Mouse (Mus musculus): ENCODE results near the gene Klhl32. TPM values are rescaled to one million over a fixed set of nuclear protein-coding genes. Genes with fewer than 3 reads are reported as not detected.
"Not testable (repeated sequence)": the region's sequence is repeated elsewhere in the genome, so short reads cannot be mapped to it uniquely, and the experiment has no call there.

The Klhl32 gene
- polyA plus RNA-seq, 1 experiment = 0.96 TPM

DNA sequence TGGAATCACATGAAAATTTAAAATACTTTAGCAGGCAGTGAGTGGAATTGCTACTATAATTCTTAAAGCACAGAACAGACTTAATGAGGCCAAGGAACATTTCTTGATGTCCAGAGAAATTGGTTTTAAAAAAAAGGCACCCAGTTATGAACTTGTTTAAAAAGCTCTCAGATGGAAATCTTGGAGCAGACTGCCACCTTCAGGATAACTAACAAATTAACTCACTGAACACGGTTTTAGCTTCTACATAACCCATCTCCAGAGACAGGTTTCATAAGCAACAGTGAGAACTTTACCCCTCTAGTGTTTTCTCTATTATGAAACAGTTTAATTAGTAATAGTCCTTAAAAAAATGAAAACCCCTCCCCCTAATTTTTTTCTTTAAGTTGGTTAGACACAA, 45.9 kb upstream of the Klhl32 start:
- Histone ChIP-seq H3K4me3 (ENCODE audit: low read depth, low read length) (no peak overlapping the region), H3K9me3 (replicated peaks; ENCODE audit: control insufficient read depth, insufficient read depth, low read length, poor library complexity, severe bottlenecking) (peaks cover 7% of the 10 kb centered on the region; the same call in 1 of the 2 replicates), H3K36me3 (ENCODE audit: control insufficient read depth, insufficient read depth, low read length, poor library complexity, severe bottlenecking) (peaks cover 6% of the 10 kb centered on the region), H3K27me3 (ENCODE audit: control insufficient read depth, insufficient read depth, low read length, poor library complexity, severe bottlenecking) (no peaks in the 10 kb centered on the region), H3K9ac (ENCODE audit: low read depth, poor library complexity, severe bottlenecking) (no peak overlapping the region), H3K27ac (ENCODE audit: insufficient read depth, low read length) (no peak overlapping the region), H3K4me1 (ENCODE audit: control insufficient read depth, insufficient read depth, low read length) (no peaks in the 10 kb centered on the region)
- no peak for TF ChIP-seq EP300 (IDR thresholded peaks at IDR 0.05; ENCODE audit: insufficient read depth, low read depth, low read length)
- no peak for TF ChIP-seq POLR2A (IDR thresholded peaks at IDR 0.05; ENCODE audit: insufficient read depth, low read length)
- TF ChIP-seq CTCF (IDR thresholded peaks at IDR 0.05; ENCODE audit: low read depth, low read length) = no peak

DNA sequence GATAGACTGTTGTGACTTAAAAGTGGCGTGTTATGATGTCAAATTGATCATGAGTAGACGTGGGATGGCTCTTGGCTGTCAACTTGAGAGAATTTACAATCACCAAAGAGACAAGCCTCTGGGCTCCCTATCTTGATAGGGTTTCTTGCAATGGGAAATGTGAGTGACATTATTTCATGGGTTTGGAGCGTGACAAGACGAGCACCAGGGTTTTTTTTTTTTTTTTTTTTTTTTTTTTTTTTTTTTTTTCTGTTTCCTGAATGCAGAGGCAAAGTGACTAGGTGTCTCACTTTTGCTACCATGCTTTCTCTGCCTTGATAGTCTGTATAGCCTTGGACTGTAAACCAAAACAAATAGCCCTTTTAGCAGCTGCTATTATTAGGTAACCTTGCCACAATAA, 43.7 kb upstream of the Klhl32 start:
- Histone ChIP-seq H3K9ac (ENCODE audit: low read depth, poor library complexity, severe bottlenecking) (no peak overlapping the region), H3K27me3 (ENCODE audit: control insufficient read depth, insufficient read depth, low read length, poor library complexity, severe bottlenecking) (no peaks in the 10 kb centered on the region), H3K4me3 (ENCODE audit: low read depth, low read length) (no peak overlapping the region), H3K36me3 (ENCODE audit: control insufficient read depth, insufficient read depth, low read length, poor library complexity, severe bottlenecking) (no peaks in the 10 kb centered on the region), H3K9me3 (replicated peaks; ENCODE audit: control insufficient read depth, insufficient read depth, low read length, poor library complexity, severe bottlenecking) (peaks cover 10% of the 10 kb centered on the region), H3K27ac (ENCODE audit: insufficient read depth, low read length) (no peak overlapping the region), H3K4me1 (ENCODE audit: control insufficient read depth, insufficient read depth, low read length) (no peaks in the 10 kb centered on the region)
- no peak for TF ChIP-seq CTCF (IDR thresholded peaks at IDR 0.05; ENCODE audit: low read depth, low read length)
- TF ChIP-seq EP300 (IDR thresholded peaks at IDR 0.05; ENCODE audit: insufficient read depth, low read depth, low read length) = no peak
- TF ChIP-seq POLR2A (IDR thresholded peaks at IDR 0.05; ENCODE audit: insufficient read depth, low read length) = no peak

DNA sequence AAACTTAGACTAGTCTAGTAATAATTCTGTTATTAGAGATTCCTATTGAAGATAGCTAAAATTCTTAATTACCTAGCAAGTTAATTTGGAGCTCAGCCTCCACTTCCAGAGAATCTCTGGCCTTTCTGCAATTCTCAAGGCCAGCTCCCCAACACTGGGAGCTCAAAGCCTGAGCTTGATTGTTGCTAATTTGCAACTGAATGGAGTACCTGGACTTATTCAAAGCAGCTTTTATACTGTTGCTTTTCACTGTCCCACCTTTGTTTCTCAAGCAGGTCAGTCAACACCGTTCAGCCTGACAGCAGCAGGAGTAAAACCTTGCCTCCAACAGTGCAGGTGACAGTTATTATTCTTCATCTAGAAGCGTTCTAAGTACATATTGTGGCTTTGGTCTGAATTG, 41.4 kb upstream of the Klhl32 start:
- H3K27me3 ChIP-seq (ENCODE audit: control insufficient read depth, insufficient read depth, low read length, poor library complexity, severe bottlenecking); H3K36me3 ChIP-seq (ENCODE audit: control insufficient read depth, insufficient read depth, low read length, poor library complexity, severe bottlenecking); H3K4me3 ChIP-seq (ENCODE audit: low read depth, low read length); H3K4me1 ChIP-seq (ENCODE audit: control insufficient read depth, insufficient read depth, low read length); H3K9ac ChIP-seq (ENCODE audit: low read depth, poor library complexity, severe bottlenecking); H3K27ac ChIP-seq (ENCODE audit: insufficient read depth, low read length): not testable (repeated sequence)
- peaks cover 22% of the 10 kb centered on the region for H3K9me3 ChIP-seq (replicated peaks; ENCODE audit: control insufficient read depth, insufficient read depth, low read length, poor library complexity, severe bottlenecking)

DNA sequence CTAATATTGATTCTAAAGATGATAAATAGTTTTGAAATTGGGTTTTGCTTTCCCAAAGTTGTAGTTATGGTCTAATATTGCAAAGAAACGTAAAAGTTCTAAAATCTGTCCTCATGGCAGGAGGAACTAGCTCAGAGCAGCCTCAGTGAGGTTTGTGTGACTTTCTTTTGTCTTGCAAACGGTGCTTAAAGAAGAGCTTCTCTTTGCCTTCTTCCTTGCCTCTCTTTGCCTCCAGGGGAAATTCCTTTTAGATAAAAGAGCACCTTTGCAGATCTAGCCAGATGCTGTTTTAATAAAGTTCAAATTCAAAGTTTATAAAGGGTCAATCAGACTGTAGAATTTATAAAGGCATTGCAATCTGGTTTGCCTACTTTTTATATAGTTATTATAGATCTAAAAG, 38.5 kb upstream of the Klhl32 start:
- not testable (repeated sequence) for H3K27ac ChIP-seq (ENCODE audit: insufficient read depth, low read length); H3K36me3 ChIP-seq (ENCODE audit: control insufficient read depth, insufficient read depth, low read length, poor library complexity, severe bottlenecking); H3K27me3 ChIP-seq (ENCODE audit: control insufficient read depth, insufficient read depth, low read length, poor library complexity, severe bottlenecking); H3K9ac ChIP-seq (ENCODE audit: low read depth, poor library complexity, severe bottlenecking); H3K4me3 ChIP-seq (ENCODE audit: low read depth, low read length); H3K4me1 ChIP-seq (ENCODE audit: control insufficient read depth, insufficient read depth, low read length)
- H3K9me3 ChIP-seq (replicated peaks; ENCODE audit: control insufficient read depth, insufficient read depth, low read length, poor library complexity, severe bottlenecking) = peaks cover 22% of the 10 kb centered on the region

DNA sequence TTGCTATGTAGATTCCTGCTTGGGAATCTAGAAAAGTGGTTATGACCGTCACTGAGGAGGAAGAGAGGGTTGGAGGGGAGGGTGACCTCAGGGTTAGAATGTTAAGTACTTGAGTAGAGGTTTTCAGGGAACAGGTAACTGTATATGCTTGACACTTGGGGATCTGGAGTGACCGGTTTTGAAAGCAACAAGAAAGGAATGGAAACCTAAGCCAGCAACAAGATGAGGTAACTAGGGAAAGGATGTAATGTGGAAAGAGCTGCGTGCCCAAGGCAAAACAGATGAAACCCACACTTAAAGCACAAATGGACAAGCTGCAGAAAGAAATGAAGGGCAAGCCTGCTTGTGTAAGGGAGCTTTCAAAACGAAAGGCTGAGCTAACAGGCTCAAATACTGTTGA, 18.3 kb upstream of the Klhl32 start:
- no peaks in the 10 kb centered on the region for H3K9me3 ChIP-seq (replicated peaks; ENCODE audit: control insufficient read depth, insufficient read depth, low read length, poor library complexity, severe bottlenecking)
- H3K27ac ChIP-seq (ENCODE audit: insufficient read depth, low read length) = no peak overlapping the region
- no peaks in the 10 kb centered on the region for H3K36me3 ChIP-seq (ENCODE audit: control insufficient read depth, insufficient read depth, low read length, poor library complexity, severe bottlenecking)
- 0 out of 2 replicates have a peak, but pooled peaks cover 2% of the 10 kb centered on the region for H3K27me3 ChIP-seq (ENCODE audit: control insufficient read depth, insufficient read depth, low read length, poor library complexity, severe bottlenecking)
- TF ChIP-seq POLR2A (IDR thresholded peaks at IDR 0.05; ENCODE audit: insufficient read depth, low read length) = no peak
- TF ChIP-seq EP300 (IDR thresholded peaks at IDR 0.05; ENCODE audit: insufficient read depth, low read depth, low read length) = no peak
- TF ChIP-seq CTCF (IDR thresholded peaks at IDR 0.05; ENCODE audit: low read depth, low read length) = no peak
- H3K9ac ChIP-seq (ENCODE audit: low read depth, poor library complexity, severe bottlenecking) = no peak overlapping the region
- no peak overlapping the region for H3K4me3 ChIP-seq (ENCODE audit: low read depth, low read length)
- H3K4me1 ChIP-seq (ENCODE audit: control insufficient read depth, insufficient read depth, low read length) = no peaks in the 10 kb centered on the region

DNA sequence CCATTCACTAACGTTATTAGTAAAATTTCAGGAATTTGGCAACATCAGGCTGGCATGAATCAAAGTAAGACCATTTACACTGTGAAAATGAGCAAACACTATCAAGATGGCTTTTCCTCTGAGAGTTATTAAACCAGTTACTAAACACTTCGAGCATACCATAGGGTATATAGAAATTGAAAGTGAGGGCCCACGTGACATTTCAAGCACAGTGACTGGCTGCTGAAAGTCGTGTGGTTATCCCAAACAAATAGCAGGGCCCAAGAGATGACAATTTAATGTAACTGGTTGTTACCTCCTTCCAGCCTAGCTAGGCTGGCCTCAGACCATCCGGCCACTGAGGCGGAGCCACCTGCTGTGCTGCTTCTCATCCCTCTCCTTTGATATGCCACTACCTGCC, 14.8 kb upstream of the Klhl32 start:
- H3K4me1 ChIP-seq (ENCODE audit: control insufficient read depth, insufficient read depth, low read length) = no peaks in the 10 kb centered on the region

DNA sequence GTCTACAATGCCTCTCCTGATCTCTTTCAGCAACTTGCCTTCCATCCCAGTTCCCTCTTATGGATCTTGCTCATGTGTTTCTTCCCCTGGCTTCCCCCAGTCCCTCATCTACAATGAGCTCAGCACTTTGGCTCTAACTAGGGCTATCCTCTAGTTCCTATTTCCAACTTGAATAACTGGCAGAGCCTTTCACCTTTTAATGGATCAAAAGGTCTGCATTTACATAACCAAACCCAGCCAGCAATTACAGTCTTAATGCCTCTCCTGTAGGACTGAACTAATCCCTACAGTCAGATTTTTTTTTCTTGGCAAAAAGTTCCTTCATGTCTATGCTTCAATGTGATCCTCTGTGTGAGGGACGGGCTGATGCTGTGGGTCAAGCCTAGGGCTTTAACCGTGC, 3.5 kb downstream of the Klhl32 start:
- no peaks in the 10 kb centered on the region for H3K4me1 ChIP-seq (ENCODE audit: control insufficient read depth, insufficient read depth, low read length)
- peaks cover 1% of the 10 kb centered on the region; the same call in 1 of the 2 replicates for H3K27me3 ChIP-seq (ENCODE audit: control insufficient read depth, insufficient read depth, low read length, poor library complexity, severe bottlenecking)
- TF ChIP-seq EP300 (IDR thresholded peaks at IDR 0.05; ENCODE audit: insufficient read depth, low read depth, low read length) (no peak), CTCF (IDR thresholded peaks at IDR 0.05; ENCODE audit: low read depth, low read length) (no peak), POLR2A (IDR thresholded peaks at IDR 0.05; ENCODE audit: insufficient read depth, low read length) (no peak)
- no peak overlapping the region for H3K4me3 ChIP-seq (ENCODE audit: low read depth, low read length)
- no peak overlapping the region for H3K9ac ChIP-seq (ENCODE audit: low read depth, poor library complexity, severe bottlenecking)
- H3K27ac ChIP-seq (ENCODE audit: insufficient read depth, low read length) = no peak overlapping the region
- no peaks in the 10 kb centered on the region for H3K9me3 ChIP-seq (replicated peaks; ENCODE audit: control insufficient read depth, insufficient read depth, low read length, poor library complexity, severe bottlenecking)
- H3K36me3 ChIP-seq (ENCODE audit: control insufficient read depth, insufficient read depth, low read length, poor library complexity, severe bottlenecking) = no peaks in the 10 kb centered on the region

More for the DNA sequence above, 14.8 kb upstream of the Klhl32 start:
- TF ChIP-seq EP300 (IDR thresholded peaks at IDR 0.05; ENCODE audit: insufficient read depth, low read depth, low read length) = no peak
- H3K27ac ChIP-seq (ENCODE audit: insufficient read depth, low read length) = no peak overlapping the region
- 0 out of 2 replicates have a peak, but pooled peaks cover 2% of the 10 kb centered on the region for H3K27me3 ChIP-seq (ENCODE audit: control insufficient read depth, insufficient read depth, low read length, poor library complexity, severe bottlenecking)
- no peak overlapping the region for H3K9ac ChIP-seq (ENCODE audit: low read depth, poor library complexity, severe bottlenecking)
- H3K4me3 ChIP-seq (ENCODE audit: low read depth, low read length) = no peak overlapping the region
- no peaks in the 10 kb centered on the region for H3K36me3 ChIP-seq (ENCODE audit: control insufficient read depth, insufficient read depth, low read length, poor library complexity, severe bottlenecking)
- H3K9me3 ChIP-seq (replicated peaks; ENCODE audit: control insufficient read depth, insufficient read depth, low read length, poor library complexity, severe bottlenecking) = no peaks in the 10 kb centered on the region

All from ES-Bruce4 (cell line).